Mouse (Mus musculus): Measurements from ENCODE around the gene Ifitm7.

DNA sequence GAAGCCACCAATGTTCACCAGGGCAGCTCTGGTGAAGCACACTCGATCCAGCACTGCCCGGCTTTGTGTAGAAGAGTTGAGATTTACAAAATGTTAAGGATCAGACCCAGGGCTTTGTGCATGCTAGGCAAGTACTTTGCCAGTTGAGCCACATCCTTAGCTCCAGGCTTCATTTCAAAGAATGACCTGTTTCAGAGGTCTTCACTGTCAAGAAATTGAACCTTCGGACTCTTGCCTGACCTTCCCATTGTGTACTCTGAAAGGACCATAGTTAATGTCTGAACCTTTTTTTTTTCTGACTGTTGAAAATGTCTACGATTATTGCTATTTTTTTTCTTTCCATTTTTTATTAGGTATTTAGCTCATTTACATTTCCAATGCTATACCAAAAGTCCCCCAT, 23.3 kb upstream of the Ifitm7 start:
- TF ChIP-seq CTCF (IDR thresholded peaks at IDR 0.05; ENCODE audit: low read depth, low read length) (no peak), POLR2A (IDR thresholded peaks at IDR 0.05; ENCODE audit: insufficient read depth, low read length) (no peak)
